ENCODE assay signal across 7 mouse cellular contexts in genomic region chr7:80689221-80689591, GRCm38 (mm10). TPM values are rescaled to one million over a fixed set of nuclear protein-coding genes. Genes with fewer than 3 reads are reported as not detected.
DNase-seq lines count a peak whose midpoint lies in the region; ATAC-seq and TF ChIP-seq lines count a peak whose summit lies in the region.

No protein-coding gene starts in this region.

- peak overlapping the region; percentile 79 for H3K9ac ChIP-seq in liver, embryonic 14.5 days (replicated peaks)
- peak overlapping the region; percentile 95; the same call in 1 of the 2 replicates for H3K9ac ChIP-seq in stomach, embryonic 14.5 days (replicated peaks; ENCODE audit: low read depth, low read length)

- H3K4me2 ChIP-seq in liver, embryonic 14.5 days (ENCODE audit: low read depth) = peak overlapping the region; percentile 100
- H3K4me2 ChIP-seq in stomach, embryonic 14.5 days (replicated peaks; ENCODE audit: low read depth, low read length) = peak overlapping the region; percentile 66

- no peaks in the 10 kb centered on the region for H3K9me3 ChIP-seq in embryonic facial prominence, embryonic 10.5 days
- no peaks in the 10 kb centered on the region for H3K9me3 ChIP-seq in liver, embryonic 14.5 days (ENCODE audit: control insufficient read depth, low read length)
- H3K9me3 ChIP-seq in stomach, embryonic 14.5 days (ENCODE audit: control insufficient read depth, low read depth, low read length) = no peaks in the 10 kb centered on the region

- peaks cover 10% of the 10 kb centered on the region for H3K4me1 ChIP-seq in testis, adult 2 months (ENCODE audit: control insufficient read depth, insufficient read depth, low read length)
- peaks cover 18% of the 10 kb centered on the region for H3K4me1 ChIP-seq in embryonic facial prominence, embryonic 10.5 days
- peaks cover 3 to 21% of the 10 kb centered on the region in 2 experiments for H3K4me1 ChIP-seq in liver, embryonic 14.5 days (replicated peaks; ENCODE audit: control insufficient read depth in 2 of 2, insufficient read depth in 2 of 2, low read length in 1 of 2)
- H3K4me1 ChIP-seq in stomach, embryonic 14.5 days (ENCODE audit: control insufficient read depth, insufficient read depth, low read length) = peaks cover 10% of the 10 kb centered on the region; the same call in 1 of the 2 replicates

- no peak for TF ChIP-seq POLR2A in testis, adult 2 months (IDR thresholded peaks at IDR 0.05; ENCODE audit: control insufficient read depth, low read depth, low read length)

- TF ChIP-seq EP300 in liver, embryonic 14.5 days (IDR thresholded peaks at IDR 0.05; ENCODE audit: low read depth) = no peak

- H3K4me3 ChIP-seq in testis, adult 2 months (ENCODE audit: control insufficient read depth, low read depth, low read length) = peak overlapping the region; percentile 92
- H3K4me3 ChIP-seq in embryonic facial prominence, embryonic 10.5 days = peak overlapping the region; percentile 84
- peak overlapping the region; percentile 64 to 83 for H3K4me3 ChIP-seq in liver, embryonic 14.5 days (ENCODE audit: insufficient read depth in 1 of 2, low read depth in 2 of 2, low read length in 2 of 2)
- H3K4me3 ChIP-seq in stomach, embryonic 14.5 days (ENCODE audit: low read depth, low read length) = peak overlapping the region; percentile 77

- TF ChIP-seq CTCF in testis, adult 2 months (IDR thresholded peaks at IDR 0.05; ENCODE audit: control insufficient read depth, insufficient read depth, insufficient replicate concordance, low read depth, low read length) = no peak
- TF ChIP-seq CTCF in liver, embryonic 14.5 days (IDR thresholded peaks at IDR 0.05; ENCODE audit: low read depth) = no peak

- H3K27me3 ChIP-seq in testis, adult 2 months (ENCODE audit: control insufficient read depth, insufficient read depth, low read length) = no peaks in the 10 kb centered on the region; the same call in 1 of the 2 replicates
- H3K27me3 ChIP-seq in embryonic facial prominence, embryonic 10.5 days (replicated peaks; ENCODE audit: low read depth, poor library complexity, severe bottlenecking) = peaks cover 4% of the 10 kb centered on the region; the same call in 1 of the 2 replicates
- H3K27me3 ChIP-seq in liver, embryonic 14.5 days (ENCODE audit: control insufficient read depth, insufficient read depth, low read length) = no peaks in the 10 kb centered on the region
- H3K27me3 ChIP-seq in stomach, embryonic 14.5 days (ENCODE audit: control insufficient read depth, insufficient read depth, low read length) = no peaks in the 10 kb centered on the region

- peak overlapping the region; percentile 24 for H3K27ac ChIP-seq in testis, adult 2 months (ENCODE audit: control insufficient read depth, insufficient read depth, low read depth, low read length)
- H3K27ac ChIP-seq in embryonic facial prominence, embryonic 10.5 days (replicated peaks) = peak overlapping the region; percentile 93
- H3K27ac ChIP-seq in liver, embryonic 14.5 days = peak overlapping the region; percentile 53
- H3K27ac ChIP-seq in stomach, embryonic 14.5 days (ENCODE audit: low read length) = peak overlapping the region; percentile 93

- 25% methylated on average over 10 of the region's 10 CpGs for WGBS in embryonic facial prominence, embryonic 10.5 days
- 31% methylated on average over 10 of the region's 10 CpGs for WGBS in liver, embryonic 14.5 days (ENCODE audit: insufficient replicate concordance)
- WGBS in stomach, embryonic 14.5 days = 30% methylated on average over 10 of the region's 10 CpGs

- intact Hi-C loops in heart, postnatal 10 days (cut with DNase I) = loop anchor here (2.0 to 5.0 kb wide), 4 partner anchors 37 to 102 kb away; no protein-coding TSS in a partner anchor

- DNase-seq in testis, postnatal 10 days (ENCODE audit: low spot score) = no peak
- no peak for DNase-seq in embryonic facial prominence, embryonic 10.5 days (ENCODE audit: low spot score)
- peak; percentile 55 for DNase-seq in heart, postnatal 10 days
- DNase-seq in liver, embryonic 14.5 days (ENCODE audit: low read depth in 3 of 3, low spot score in 3 of 3) = no peak
- DNase-seq in cerebellum, adult 8-10 months = no peak

- no peaks in the 10 kb centered on the region for H3K36me3 ChIP-seq in testis, adult 2 months (ENCODE audit: control insufficient read depth, insufficient read depth, low read length)
- H3K36me3 ChIP-seq in embryonic facial prominence, embryonic 10.5 days (replicated peaks) = no peaks in the 10 kb centered on the region
- no peaks in the 10 kb centered on the region for H3K36me3 ChIP-seq in liver, embryonic 14.5 days (replicated peaks; ENCODE audit: control insufficient read depth, insufficient read depth, low read depth)
- H3K36me3 ChIP-seq in stomach, embryonic 14.5 days (ENCODE audit: control insufficient read depth, insufficient read depth, low read length) = no peaks in the 10 kb centered on the region

- no peak for ATAC-seq in liver, embryonic 14.5 days (ENCODE audit: insufficient read depth)
- no peak for ATAC-seq in stomach, embryonic 14.5 days (ENCODE audit: insufficient number of reproducible peaks, insufficient read depth, low FRiP score, low read depth)

RNA-seq across cellular contexts. Expression of gene Crtc3, which starts 0.5 kb away (rescaled TPM):
- polyA plus RNA-seq in testis, adult 2 months (2012; rRNA removed) = 7.7 and 8.8 TPM in 2 replicates
- 9.0 and 11.2 TPM in 2 replicates for polyA plus RNA-seq in embryonic facial prominence, embryonic 10.5 days (2016; fragmentation: Nextera tagmentation; extraction: Ambion mirVana)
- 10 to 100 TPM; 20.6 to 20.7 TPM for total RNA-seq in heart, postnatal 10 days (2021)
- polyA plus RNA-seq in liver, embryonic 14.5 days (2012; rRNA removed) = 1.7 and 1.9 TPM in 2 replicates
- 2.4 and 4.2 TPM in 2 replicates for polyA plus RNA-seq in liver, embryonic 14.5 days (2014; fragmentation: Nextera tagmentation; extraction: Ambion mirVana)
- 27.6 and 29.3 TPM in 2 replicates for polyA plus RNA-seq in stomach, embryonic 14.5 days (2014; fragmentation: Nextera tagmentation; extraction: Ambion mirVana)

Comparison
In these comparisons a context has a peak if more than half of its experiments do, and no peak if none do; other contexts are left out.
1. H3K27ac ChIP-seq: peak in every context shown above with its lines; median percentile 93 in embryonic facial prominence, embryonic 10.5 days; 93 in stomach, embryonic 14.5 days; 53 in liver, embryonic 14.5 days; 24 in testis, adult 2 months.
2. DNase-seq: peak in heart, postnatal 10 days (2 of 2); none in testis, postnatal 10 days (single experiment), embryonic facial prominence, embryonic 10.5 days (single experiment), liver, embryonic 14.5 days (0 of 3) and cerebellum, adult 8-10 months (single experiment).
3. Peak in every context shown above with its lines, with median percentiles within 50 percentile points of each other: H3K4me3 ChIP-seq.